Mouse (Mus musculus) G1E (cell line): ENCODE measurements around the gene Peli3.

Experiments used
- CTCF ChIP-seq: IDR thresholded peaks from 2 replicates; pipeline ENCODE4 v1.5.1; 2012; ENCODE audit warnings: low read depth, low read length, inconsistent platforms, mixed read lengths
- GATA1 ChIP-seq: IDR thresholded peaks from 2 replicates; pipeline ENCODE4 v1.6.1; 2012; ENCODE audit warnings: borderline replicate concordance, low read length, inconsistent platforms, mixed read lengths
- TAL1 ChIP-seq: conservative IDR thresholded peaks from 2 replicates; pipeline ENCODE4 v1.6.1; 2012; ENCODE audit warnings: low read depth, low read length, inconsistent platforms, mixed read lengths

DNA sequence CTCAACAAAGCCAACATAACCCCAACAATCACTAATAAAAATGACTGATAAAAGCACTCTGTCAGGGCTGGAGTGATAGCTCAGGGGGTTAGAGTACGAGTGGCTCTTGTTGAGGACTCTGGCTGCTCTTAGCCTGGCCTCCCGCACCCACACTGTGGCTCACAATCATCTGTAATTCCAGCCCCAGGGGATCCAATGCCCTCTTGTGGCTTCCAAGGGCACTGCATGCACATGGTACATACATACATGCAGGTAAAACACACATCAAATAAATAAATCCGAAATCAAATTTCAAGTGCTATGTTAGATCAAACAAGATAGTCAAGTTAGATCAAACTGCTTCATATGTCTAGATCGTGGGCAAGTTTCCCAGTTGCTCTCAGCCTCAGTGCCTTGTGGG lies 34.8 kb downstream of the Peli3 start:
- TF ChIP-seq CTCF (peak; percentile 48; the same call in 1 of the 2 replicates), TAL1 (no peak), GATA1 (no peak)
